Mouse (Mus musculus): ENCODE measurements around the gene Ptgir. TPM values are rescaled to one million over a fixed set of nuclear protein-coding genes. Genes with fewer than 3 reads are reported as not detected.
A peak's percentile ranks its signal among the peaks of the same experiment; 100 is the strongest.

Gene Ptgir
- 1.9 and 2.6 TPM in 2 replicates for polyA plus RNA-seq (2015; fragmentation: Nextera tagmentation; extraction: Ambion mirVana)

GRCm38 (mm10) chr7:16906281-16906680, at the start of gene Ptgir:
Ptgir (plus strand) TSS chr7:16906490.
- 9% methylated on average over 5 of the region's 6 CpGs for WGBS
- Histone ChIP-seq H3K4me3 (ENCODE audit: low read length) (no peak within 1 kb of the TSS), H3K4me2 (replicated peaks; ENCODE audit: low read depth, low read length) (no peak within 1 kb of the TSS; the same call in 1 of the 2 replicates), H3K9ac (replicated peaks; ENCODE audit: low read length) (0 out of 2 replicates have a peak within 1 kb of the TSS, but pooled peaks have one; percentile 13), H3K27ac (ENCODE audit: low read length) (peak within 1 kb of the TSS; percentile 71), H3K9me3 (ENCODE audit: low read length) (no peaks in the 10 kb centered on the region), H3K4me1 (ENCODE audit: insufficient read depth, low read length) (peaks cover 58% of the 10 kb centered on the region), H3K27me3 (ENCODE audit: insufficient read depth, low read length) (no peaks in the 10 kb centered on the region), H3K36me3 (ENCODE audit: insufficient read depth, low read length) (no peaks in the 10 kb centered on the region)
- ATAC-seq (ENCODE audit: low FRiP score, low TSS enrichment): 0 out of 2 replicates have a peak, but pooled peaks have one; percentile 28

DNA sequence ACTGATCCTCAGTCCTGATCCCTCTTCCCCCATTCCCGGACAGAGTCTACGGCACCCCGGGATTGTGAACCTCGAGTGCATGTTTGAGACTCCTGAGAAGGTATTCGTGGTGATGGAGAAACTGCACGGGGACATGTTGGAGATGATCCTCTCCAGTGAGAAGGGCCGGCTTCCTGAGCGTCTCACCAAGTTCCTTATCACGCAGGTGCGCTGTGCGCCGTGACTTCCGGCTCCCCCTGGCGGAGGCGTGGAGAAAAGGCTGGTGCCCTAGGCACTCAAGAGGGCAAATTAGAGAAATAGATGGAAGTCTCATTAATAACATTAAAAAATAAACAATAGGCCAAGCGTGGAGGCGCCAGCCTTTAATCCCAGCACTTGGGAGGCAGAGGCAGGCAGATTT, 48.0 kb upstream of the Ptgir start:
- no peak for ATAC-seq (ENCODE audit: low FRiP score, low TSS enrichment)
- Histone ChIP-seq H3K36me3 (ENCODE audit: insufficient read depth, low read length) (peaks cover 38% of the 10 kb centered on the region), H3K27me3 (ENCODE audit: insufficient read depth, low read length) (no peaks in the 10 kb centered on the region), H3K9me3 (ENCODE audit: low read length) (no peaks in the 10 kb centered on the region), H3K9ac (replicated peaks; ENCODE audit: low read length) (no peak overlapping the region), H3K4me2 (replicated peaks; ENCODE audit: low read depth, low read length) (no peak overlapping the region; the same call in 1 of the 2 replicates), H3K4me1 (ENCODE audit: insufficient read depth, low read length) (no peaks in the 10 kb centered on the region), H3K27ac (ENCODE audit: low read length) (no peak overlapping the region), H3K4me3 (ENCODE audit: low read length) (no peak overlapping the region)
- WGBS: 21% methylated on average over 17 of the region's 17 CpGs

- H3K27ac ChIP-seq (ENCODE audit: low read length): no peak overlapping the region
- H3K4me2 ChIP-seq (replicated peaks; ENCODE audit: low read depth, low read length): no peak overlapping the region
- H3K27me3 ChIP-seq (ENCODE audit: insufficient read depth, low read length): no peaks in the 10 kb centered on the region
- no peak overlapping the region for H3K9ac ChIP-seq (replicated peaks; ENCODE audit: low read length)
- H3K4me3 ChIP-seq (ENCODE audit: low read length): no peak overlapping the region
- peaks cover 33% of the 10 kb centered on the region for H3K36me3 ChIP-seq (ENCODE audit: insufficient read depth, low read length)
- no peak for ATAC-seq (ENCODE audit: low FRiP score, low TSS enrichment)
- 33% methylated on average over 5 of the region's 5 CpGs for WGBS
- H3K9me3 ChIP-seq (ENCODE audit: low read length): no peaks in the 10 kb centered on the region
- H3K4me1 ChIP-seq (ENCODE audit: insufficient read depth, low read length): no peaks in the 10 kb centered on the region
These were observed 46.2 kb upstream of the Ptgir start for GRCm38 (mm10) chr7:16859902-16860651.

GRCm38 (mm10) chr7:16867488-16867887, 38.8 kb upstream of the Ptgir start:
- Histone ChIP-seq H3K9ac (replicated peaks; ENCODE audit: low read length) (no peak overlapping the region), H3K36me3 (ENCODE audit: insufficient read depth, low read length) (peaks cover 34% of the 10 kb centered on the region), H3K27ac (ENCODE audit: low read length) (no peak overlapping the region), H3K4me1 (ENCODE audit: insufficient read depth, low read length) (no peaks in the 10 kb centered on the region; the same call in 1 of the 2 replicates), H3K4me3 (ENCODE audit: low read length) (no peak overlapping the region), H3K9me3 (ENCODE audit: low read length) (no peaks in the 10 kb centered on the region), H3K27me3 (ENCODE audit: insufficient read depth, low read length) (no peaks in the 10 kb centered on the region), H3K4me2 (replicated peaks; ENCODE audit: low read depth, low read length) (no peak overlapping the region)
- no peak for ATAC-seq (ENCODE audit: low FRiP score, low TSS enrichment)
- 89% methylated on average over 3 of the region's 3 CpGs for WGBS

DNA sequence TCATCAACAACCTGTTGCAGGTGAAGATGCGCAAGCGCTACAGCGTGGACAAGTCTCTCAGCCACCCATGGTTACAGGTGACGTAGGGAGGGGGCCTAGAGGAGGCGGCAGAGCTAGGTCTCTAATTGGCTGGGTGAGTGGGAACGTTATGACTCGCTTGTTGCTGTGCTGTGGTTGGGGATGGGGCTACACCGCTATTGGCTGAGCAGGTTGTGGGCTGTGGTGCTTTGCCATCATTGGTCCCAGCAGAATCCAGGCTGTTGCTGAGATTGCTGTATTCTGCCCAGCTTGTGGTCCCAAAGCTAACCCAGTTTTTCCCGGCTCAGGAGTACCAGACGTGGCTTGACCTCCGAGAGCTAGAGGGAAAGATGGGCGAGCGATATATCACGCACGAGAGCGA, 36.8 kb upstream of the Ptgir start:
- WGBS: 16% methylated on average over 16 of the region's 16 CpGs
- Histone ChIP-seq H3K9me3 (ENCODE audit: low read length) (no peaks in the 10 kb centered on the region), H3K36me3 (ENCODE audit: insufficient read depth, low read length) (peaks cover 27% of the 10 kb centered on the region; the same call in 1 of the 2 replicates), H3K4me2 (replicated peaks; ENCODE audit: low read depth, low read length) (peak overlapping the region; percentile 47), H3K4me1 (ENCODE audit: insufficient read depth, low read length) (no peaks in the 10 kb centered on the region; the same call in 1 of the 2 replicates), H3K27me3 (ENCODE audit: insufficient read depth, low read length) (no peaks in the 10 kb centered on the region), H3K27ac (ENCODE audit: low read length) (no peak overlapping the region), H3K4me3 (ENCODE audit: low read length) (peak overlapping the region; percentile 29), H3K9ac (replicated peaks; ENCODE audit: low read length) (peak overlapping the region; percentile 22; the same call in 1 of the 2 replicates)
- peak; percentile 96 for ATAC-seq (ENCODE audit: low FRiP score, low TSS enrichment)

DNA sequence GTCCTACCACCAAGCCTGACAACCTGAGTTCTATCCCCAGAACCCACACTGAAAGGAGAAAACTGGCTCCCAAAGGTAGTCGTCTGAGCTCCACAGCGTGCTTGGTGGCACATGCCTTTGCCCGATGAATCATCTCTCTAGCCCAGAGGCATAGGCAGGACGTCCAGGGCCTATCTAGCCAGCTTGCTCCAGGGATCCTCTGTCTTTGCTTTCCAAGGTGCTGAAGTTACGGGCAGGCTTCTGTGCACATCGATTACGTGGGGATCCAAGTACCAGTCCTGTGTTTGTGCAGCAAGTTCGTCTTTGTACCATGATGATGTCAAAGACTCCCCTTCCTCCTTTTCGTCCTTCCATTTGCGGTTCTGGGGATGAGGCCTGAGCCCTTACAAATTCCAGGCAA, 34.7 kb upstream of the Ptgir start:
- Histone ChIP-seq H3K4me1 (ENCODE audit: insufficient read depth, low read length) (peaks cover 8% of the 10 kb centered on the region), H3K27ac (ENCODE audit: low read length) (no peak overlapping the region), H3K9ac (replicated peaks; ENCODE audit: low read length) (no peak overlapping the region), H3K4me3 (ENCODE audit: low read length) (no peak overlapping the region), H3K36me3 (ENCODE audit: insufficient read depth, low read length) (peaks cover 17% of the 10 kb centered on the region; the same call in 1 of the 2 replicates), H3K9me3 (ENCODE audit: low read length) (no peaks in the 10 kb centered on the region), H3K27me3 (ENCODE audit: insufficient read depth, low read length) (no peaks in the 10 kb centered on the region), H3K4me2 (replicated peaks; ENCODE audit: low read depth, low read length) (no peak overlapping the region)
- ATAC-seq (ENCODE audit: low FRiP score, low TSS enrichment): no peak
- WGBS: 84% methylated on average over 10 of the region's 10 CpGs

- Histone ChIP-seq H3K36me3 (ENCODE audit: insufficient read depth, low read length) (peaks cover 17% of the 10 kb centered on the region; the same call in 1 of the 2 replicates), H3K27ac (ENCODE audit: low read length) (no peak overlapping the region), H3K27me3 (ENCODE audit: insufficient read depth, low read length) (no peaks in the 10 kb centered on the region), H3K9ac (replicated peaks; ENCODE audit: low read length) (no peak overlapping the region), H3K4me3 (ENCODE audit: low read length) (no peak overlapping the region), H3K4me2 (replicated peaks; ENCODE audit: low read depth, low read length) (no peak overlapping the region), H3K9me3 (ENCODE audit: low read length) (no peaks in the 10 kb centered on the region), H3K4me1 (ENCODE audit: insufficient read depth, low read length) (peaks cover 15% of the 10 kb centered on the region)
- ATAC-seq (ENCODE audit: low FRiP score, low TSS enrichment): no peak
- WGBS: 94% methylated on average over 9 of the region's 9 CpGs
These were observed 33.8 kb upstream of the Ptgir start for GRCm38 (mm10) chr7:16872478-16872877.

DNA sequence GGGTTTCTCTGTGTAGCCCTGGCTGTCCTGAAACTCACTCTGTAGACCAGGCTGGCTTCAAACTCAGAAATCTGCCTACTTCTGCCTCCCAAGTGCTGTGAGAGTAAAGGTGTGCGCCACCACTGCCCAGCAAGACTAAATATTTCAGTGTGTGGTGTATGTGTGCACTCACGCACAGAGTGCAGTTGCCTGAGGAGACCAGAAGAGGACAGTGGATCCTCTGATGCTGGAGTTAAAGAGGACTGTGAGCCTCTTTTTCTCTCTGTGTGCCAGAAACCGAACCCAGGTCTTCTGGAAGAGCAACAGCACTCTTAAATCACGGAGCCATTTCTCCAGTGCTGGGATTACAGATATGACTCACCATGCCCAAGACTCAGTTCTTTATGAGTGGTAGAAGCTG, 32.9 kb upstream of the Ptgir start:
- Histone ChIP-seq H3K27me3 (ENCODE audit: insufficient read depth, low read length) (no peaks in the 10 kb centered on the region), H3K4me3 (ENCODE audit: low read length) (no peak overlapping the region), H3K9me3 (ENCODE audit: low read length) (no peaks in the 10 kb centered on the region), H3K4me1 (ENCODE audit: insufficient read depth, low read length) (peaks cover 15% of the 10 kb centered on the region), H3K9ac (replicated peaks; ENCODE audit: low read length) (no peak overlapping the region), H3K27ac (ENCODE audit: low read length) (no peak overlapping the region), H3K36me3 (ENCODE audit: insufficient read depth, low read length) (peaks cover 16% of the 10 kb centered on the region; the same call in 1 of the 2 replicates), H3K4me2 (replicated peaks; ENCODE audit: low read depth, low read length) (no peak overlapping the region)
- ATAC-seq (ENCODE audit: low FRiP score, low TSS enrichment): no peak
- 94% methylated on average over 4 of the region's 4 CpGs for WGBS

GRCm38 (mm10) chr7:16874190-16874589, 32.1 kb upstream of the Ptgir start:
- ATAC-seq (ENCODE audit: low FRiP score, low TSS enrichment): no peak
- peak overlapping the region; percentile 91 for H3K4me2 ChIP-seq (replicated peaks; ENCODE audit: low read depth, low read length)
- H3K9me3 ChIP-seq (ENCODE audit: low read length): no peaks in the 10 kb centered on the region
- peaks cover 11% of the 10 kb centered on the region; the same call in 1 of the 2 replicates for H3K36me3 ChIP-seq (ENCODE audit: insufficient read depth, low read length)
- peak overlapping the region; percentile 93 for H3K27ac ChIP-seq (ENCODE audit: low read length)
- WGBS: 3% methylated on average over 17 of the region's 17 CpGs
- no peaks in the 10 kb centered on the region for H3K27me3 ChIP-seq (ENCODE audit: insufficient read depth, low read length)
- peaks cover 15% of the 10 kb centered on the region for H3K4me1 ChIP-seq (ENCODE audit: insufficient read depth, low read length)
- peak overlapping the region; percentile 19 for H3K9ac ChIP-seq (replicated peaks; ENCODE audit: low read length)
- H3K4me3 ChIP-seq (ENCODE audit: low read length): peak overlapping the region; percentile 32

- WGBS: under 1% methylated on average over 33 of the region's 33 CpGs
- no peaks in the 10 kb centered on the region for H3K9me3 ChIP-seq (ENCODE audit: low read length)
- H3K36me3 ChIP-seq (ENCODE audit: insufficient read depth, low read length): peaks cover 10% of the 10 kb centered on the region; the same call in 1 of the 2 replicates
- peak overlapping the region; percentile 91 for H3K4me2 ChIP-seq (replicated peaks; ENCODE audit: low read depth, low read length)
- ATAC-seq (ENCODE audit: low FRiP score, low TSS enrichment): peak; percentile 96
- no peaks in the 10 kb centered on the region for H3K27me3 ChIP-seq (ENCODE audit: insufficient read depth, low read length)
- peak overlapping the region; percentile 93 for H3K27ac ChIP-seq (ENCODE audit: low read length)
- H3K4me3 ChIP-seq (ENCODE audit: low read length): peak overlapping the region; percentile 78
- H3K4me1 ChIP-seq (ENCODE audit: insufficient read depth, low read length): peaks cover 15% of the 10 kb centered on the region
- peak overlapping the region; percentile 77 for H3K9ac ChIP-seq (replicated peaks; ENCODE audit: low read length)
These were observed 31.5 kb upstream of the Ptgir start for GRCm38 (mm10) chr7:16874756-16875309.

Measured in kidney, embryonic 16.5 days (tissue).